Mouse (Mus musculus) layer of hippocampus, postnatal 25 days (tissue): Measurements from ENCODE around the gene Zmiz1. TPM values are rescaled to one million over a fixed set of nuclear protein-coding genes. Genes with fewer than 3 reads are reported as not detected.

Source experiments
- DNase-seq, 2 experiments: peaks; one replicate each; pipeline ENCODE4 v3.0.0; 2022; ENCODE audit warnings: mixed read lengths in 2 of 2, low spot score in 1 of 2; ENCODE audit errors: extremely low spot score in 1 of 2
- total RNA-seq, 2 experiments: library from RNA; stranded (reverse); gene quantifications; 2 replicates each; pipeline ENCODE4 v1.2.3; 2021

Gene Zmiz1
- total RNA-seq, 2 experiments from 2014 or later: 82.5 to 105 TPM

DNA sequence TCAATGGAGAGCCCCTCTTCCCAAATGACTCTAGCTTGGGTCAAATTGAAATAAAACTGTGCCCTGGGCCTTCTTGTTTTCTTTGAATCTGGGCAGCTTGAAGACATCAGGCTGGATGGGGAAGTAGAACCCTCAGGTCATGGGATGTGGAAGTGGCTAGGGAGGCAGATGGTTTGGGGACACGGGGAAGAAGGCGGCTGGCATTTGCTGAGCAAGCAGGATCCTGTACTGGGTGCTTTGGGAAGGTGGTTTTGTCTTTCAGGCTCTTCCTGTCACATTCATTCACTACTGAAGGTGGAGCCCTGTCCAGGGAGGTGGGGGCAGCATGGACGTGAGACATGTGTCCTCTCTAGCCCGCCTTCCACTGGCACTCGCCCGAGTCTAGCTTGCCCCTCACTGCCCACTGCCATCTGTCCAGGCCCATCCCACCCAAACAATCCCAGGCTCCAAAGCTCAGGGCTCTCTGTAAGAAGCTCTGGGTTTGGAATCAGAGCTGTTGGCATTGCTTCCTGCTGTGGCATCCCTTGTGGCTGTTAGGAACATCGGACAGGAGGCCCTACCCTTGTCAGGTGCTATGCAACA, 11.3 kb downstream of the Zmiz1 start:
- no peak for DNase-seq

DNA sequence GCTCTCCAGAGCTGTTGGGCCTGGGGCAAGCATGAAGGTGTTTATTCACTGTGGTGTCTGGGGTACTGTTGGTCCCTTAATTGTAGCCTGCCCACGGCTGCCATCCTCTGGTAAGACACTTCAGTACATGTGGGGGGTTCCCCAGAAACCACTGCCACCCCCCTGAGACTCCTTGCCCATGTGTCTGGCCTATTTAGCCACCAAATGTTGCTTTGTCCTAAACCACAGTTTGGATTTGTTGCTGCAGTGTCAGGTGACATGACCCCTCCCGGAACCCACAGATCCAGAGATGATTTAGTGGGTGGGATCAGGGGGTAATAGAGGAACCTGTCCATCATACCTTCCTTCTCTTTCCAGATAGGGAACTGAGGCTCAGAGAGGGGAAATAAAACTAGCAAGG, 12.1 kb downstream of the Zmiz1 start:
- no peak for DNase-seq

DNA sequence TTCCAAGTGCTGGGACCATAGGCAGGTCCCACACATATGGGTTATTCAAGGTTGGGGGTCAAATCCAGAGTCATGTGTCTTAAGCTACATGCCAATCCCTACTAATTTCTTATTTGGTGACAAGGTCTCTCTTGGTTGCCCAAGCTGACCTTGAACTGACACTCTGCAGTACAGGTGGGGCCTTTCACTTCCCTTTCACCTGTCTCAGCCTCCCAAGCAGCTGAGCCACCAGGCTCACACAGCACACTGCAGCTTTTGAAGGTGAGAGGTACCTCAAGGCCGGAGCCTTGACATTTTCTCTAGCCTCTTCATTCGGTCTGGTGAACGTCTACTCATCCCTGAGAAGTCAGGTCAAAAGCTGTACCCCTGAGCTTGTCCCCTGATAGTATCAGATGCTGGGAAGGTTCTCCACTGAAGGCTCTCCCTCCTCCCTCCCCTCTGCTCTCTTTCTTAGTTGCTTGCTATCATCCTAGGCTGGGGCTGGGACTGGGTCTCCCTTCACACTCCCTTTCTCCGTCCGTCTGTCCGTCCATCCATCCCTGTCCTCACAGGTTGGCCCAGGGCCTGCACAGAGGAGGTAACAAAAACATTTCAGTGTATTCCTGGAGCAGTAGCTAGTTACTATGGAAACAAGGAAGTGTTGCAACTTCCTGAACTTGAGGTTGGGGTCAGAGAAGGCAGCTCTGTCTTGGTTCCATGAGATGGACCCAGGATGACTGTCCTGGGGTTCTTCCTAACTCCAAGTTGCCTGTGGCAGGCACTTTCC, 13.3 kb downstream of the Zmiz1 start:
- DNase-seq: no peak

DNA sequence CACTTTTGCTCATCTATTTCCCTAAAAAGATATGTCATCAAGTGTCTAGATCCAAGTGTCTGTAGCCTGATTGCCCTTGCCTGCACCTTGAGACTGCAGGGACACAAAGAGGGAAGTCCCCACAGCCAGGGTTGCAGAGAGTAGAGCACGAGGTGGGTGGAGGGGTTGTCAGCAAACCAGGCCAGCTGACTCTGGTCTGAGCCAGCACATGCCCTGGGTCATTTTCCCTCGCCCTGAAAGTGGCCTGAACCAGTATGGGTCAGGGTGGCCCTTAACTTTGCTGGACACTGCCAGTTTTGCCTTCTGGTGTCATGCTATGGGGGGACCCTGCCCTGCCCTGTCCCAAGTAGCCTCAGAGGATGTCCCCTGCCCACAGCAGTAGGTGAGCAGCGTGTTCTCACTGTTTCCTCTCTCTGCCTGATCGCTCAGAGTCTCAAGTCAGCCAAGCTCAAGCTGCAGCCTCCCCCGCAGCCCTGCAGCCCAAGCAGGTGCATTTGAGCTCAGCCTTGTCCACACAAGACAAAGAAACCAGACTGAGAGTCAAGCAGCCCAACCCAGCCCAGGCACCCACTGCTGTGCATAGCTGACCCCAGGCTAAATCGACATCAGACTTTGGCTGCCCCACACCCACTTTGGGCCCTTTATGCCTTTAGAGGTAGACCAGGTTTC, 14.1 kb downstream of the Zmiz1 start:
- no peak for DNase-seq

DNA sequence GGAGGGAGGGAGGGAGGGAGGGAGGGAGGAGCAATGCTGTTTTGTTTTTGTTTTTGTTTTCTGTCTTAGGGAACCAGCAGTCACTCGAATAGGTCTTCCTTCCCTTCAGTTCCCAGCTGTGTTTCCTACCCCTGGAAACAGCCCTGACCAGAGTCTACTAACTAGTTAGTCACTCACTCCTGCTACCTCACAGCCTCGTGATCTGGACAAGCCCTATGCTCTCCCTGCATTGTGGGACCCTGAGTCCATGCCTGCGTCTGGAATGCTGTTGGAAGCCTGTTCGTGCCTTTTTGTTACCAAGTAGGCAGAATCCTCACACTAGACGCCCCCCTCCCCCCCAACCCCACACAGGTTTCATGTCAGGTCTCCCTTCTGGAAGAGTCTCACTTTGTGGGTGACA, 15.0 kb downstream of the Zmiz1 start:
- no peak for DNase-seq

DNA sequence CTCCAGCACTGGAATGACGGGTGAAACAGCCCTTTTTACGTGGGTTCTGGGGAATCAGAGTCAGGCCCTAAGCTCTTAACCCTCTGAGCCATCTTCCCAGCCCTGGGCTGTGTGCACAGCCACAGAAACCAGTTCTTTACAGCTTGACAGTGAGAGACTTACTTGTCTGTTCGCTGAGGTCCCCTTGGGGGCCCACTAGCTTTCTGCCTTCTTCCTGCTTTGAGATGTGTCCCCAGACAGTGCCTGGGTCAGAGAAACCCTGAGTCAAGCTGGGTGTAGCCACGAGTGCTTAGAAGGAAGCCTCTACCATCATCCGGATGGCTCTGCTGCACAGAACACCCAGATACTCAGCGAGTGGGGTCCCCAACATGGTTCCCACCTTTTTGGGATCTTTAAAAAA, 15.7 kb downstream of the Zmiz1 start:
- DNase-seq: no peak

DNA sequence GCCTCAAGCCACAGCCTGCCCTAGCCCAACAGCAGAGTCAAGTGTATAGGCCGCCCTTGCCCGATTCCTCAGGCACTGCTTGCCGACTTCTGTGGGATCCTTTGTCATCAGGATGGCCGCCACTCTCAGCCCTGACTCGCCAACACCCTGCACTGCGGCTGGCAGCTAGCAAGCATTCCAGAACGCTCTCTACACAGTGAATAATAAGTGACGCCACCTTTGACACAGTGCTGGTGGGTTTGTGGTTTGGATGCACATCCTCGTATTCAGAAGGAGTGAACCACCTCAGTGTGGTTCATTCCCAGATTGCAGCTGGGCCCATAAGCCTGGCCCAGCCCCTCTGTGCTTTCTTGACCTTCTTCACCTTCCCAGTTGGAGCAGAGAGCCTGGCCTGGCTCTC, 17.1 kb downstream of the Zmiz1 start:
- DNase-seq: no peak

DNA sequence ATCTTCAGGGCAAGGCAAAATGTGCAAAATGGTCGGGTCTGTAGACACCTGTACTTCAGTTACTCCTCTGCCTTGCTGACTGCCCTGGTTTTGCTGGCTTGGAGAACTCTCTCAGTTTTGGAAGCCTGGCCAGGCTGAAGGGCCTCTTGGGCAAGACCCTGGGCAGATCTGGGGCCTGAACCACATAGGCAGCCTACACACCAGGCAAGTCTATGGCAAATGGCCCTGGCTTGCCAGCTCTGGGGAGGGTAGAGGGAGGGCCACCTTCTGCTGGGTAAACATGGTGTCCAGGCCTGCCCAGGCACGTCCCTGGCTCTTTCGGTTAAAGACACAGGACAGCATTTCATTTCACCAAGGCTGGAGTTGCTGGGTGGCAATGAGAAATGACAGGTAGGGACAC, 17.5 kb downstream of the Zmiz1 start:
- no peak for DNase-seq

DNA sequence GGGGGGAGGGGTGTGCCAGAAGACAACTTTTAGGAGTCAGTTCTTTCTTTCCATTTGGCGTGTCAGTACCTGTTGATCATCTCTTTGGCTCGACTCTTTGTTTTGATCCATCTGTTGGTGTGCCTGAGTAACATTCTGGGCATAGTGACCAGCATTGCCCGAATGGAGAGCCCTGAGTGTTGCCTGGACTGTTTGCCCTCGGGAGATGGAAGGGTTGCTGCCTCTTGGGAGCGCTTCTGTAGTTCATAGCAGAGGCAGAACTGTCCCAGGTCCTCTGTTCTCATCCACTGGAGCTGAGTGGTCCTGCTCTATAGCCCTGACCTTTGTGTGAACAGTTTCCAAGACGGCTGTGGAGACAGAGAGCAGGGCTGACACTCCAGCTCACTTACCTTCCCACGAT, 18.3 kb downstream of the Zmiz1 start:
- no peak for DNase-seq

DNA sequence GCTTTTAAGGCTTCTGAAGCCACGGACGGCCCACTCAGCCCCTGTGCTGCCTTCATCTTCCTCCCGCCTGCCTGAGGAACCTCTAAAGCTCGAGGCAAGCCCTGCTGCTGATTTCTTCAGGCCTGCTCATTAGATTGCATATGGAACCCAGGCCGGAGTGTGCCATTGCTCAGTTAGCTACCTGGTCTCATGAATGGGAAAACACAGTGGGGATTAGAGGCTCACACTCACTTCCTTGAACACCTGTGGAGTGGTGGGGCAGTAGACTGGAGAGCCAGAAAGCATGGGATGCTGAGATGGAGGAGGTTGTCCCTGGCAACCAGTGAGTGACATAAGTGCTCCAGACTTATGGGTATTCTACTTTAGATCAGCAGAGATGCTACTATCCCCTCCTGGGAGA, 19.3 kb downstream of the Zmiz1 start:
- DNase-seq: no peak

DNA sequence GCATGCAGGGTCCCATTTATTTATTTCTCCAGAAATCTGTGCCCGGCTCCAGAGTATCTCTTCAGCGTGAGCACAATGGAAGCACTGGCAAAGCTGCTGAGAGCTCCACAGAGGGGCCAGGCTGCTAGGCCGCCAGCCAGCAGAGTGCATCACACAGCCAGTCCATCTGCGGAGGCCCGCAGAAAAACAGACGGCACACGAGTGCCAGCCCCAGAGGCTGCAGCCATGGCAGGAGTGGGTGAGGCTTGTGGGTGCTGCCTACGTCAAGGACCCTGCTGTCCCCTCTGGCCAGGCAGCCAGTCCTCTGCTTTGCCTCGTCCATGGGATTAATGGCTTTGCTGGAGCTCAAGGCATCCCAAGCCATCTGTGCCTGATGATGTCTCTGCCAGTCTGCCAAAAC, 19.8 kb downstream of the Zmiz1 start:
- no peak for DNase-seq

DNA sequence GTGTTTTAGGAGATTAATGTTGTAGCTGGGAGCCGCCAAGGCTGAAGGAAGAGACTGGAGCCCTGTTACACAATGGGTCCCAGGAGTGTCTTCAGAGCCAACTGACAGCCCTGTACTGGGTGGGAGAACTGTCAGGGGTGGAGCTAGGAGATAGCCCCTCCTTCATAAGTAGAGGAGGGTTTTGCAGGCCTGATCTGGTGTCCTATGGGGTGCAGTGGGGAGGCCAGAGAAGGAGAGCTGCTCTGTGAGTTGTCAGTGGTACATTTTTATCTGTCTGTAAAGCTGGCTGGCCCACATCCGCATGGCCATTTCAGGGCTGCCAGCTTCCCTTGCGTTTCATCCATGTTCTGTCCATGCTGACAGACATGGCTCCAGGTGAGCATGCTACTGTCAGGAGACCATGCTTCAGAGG, 20.9 kb downstream of the Zmiz1 start:
- no peak for DNase-seq

DNA sequence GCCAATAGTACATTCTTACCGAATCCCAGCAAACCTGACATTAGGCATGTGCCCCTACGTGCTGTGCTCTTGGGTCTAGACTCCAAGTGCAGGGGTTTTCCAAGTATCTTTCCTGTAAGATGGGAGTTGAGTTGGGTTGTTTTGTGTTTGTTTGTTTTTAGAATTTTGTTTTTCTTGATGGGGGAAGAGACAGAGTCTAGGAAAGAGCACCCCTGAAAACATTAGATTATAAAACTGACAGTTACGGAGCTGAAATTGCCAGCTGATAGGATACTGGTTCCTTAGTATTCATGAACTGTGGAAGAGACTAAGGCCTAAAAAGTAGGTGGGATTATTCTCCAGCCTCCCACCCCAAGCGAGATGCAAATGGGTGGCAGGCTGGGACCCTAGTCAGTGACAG, 21.5 kb downstream of the Zmiz1 start:
- no peak for DNase-seq

DNA sequence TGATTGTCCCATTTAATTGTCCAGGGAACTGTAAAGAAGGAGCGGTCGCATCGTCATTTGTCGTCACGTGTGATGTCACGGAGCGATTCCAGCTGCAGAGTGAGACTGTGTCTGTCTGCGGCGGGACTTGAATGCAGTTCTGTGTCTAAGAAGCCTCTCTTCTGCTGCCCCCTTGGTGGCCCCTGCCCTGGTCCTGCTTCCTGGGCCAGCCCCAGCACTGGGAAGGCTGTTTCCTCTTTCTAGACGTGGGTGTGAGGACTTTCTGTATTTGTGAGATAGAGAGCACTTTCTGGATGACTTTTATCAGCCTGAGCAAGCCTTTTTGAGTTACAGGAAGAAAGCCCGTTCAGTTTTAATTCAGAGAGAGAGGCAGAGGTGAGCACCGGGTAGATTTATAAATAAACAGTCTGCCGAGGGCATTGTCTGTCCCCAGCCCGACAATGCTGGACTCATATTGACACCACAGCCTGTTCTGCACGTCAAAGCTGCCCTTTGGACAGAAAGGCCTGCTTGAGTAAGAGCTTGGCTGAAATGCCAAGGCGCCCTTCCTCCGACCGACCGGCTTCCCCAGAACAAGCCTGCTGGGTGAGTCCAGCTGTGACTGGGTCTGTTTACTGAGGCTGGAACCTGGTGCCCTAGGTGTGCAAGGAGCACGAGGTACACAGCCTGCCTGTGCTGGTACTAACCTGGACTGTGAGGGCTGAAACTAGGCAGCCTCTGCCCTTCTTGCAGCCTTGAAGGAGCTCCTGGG, 22.1 kb downstream of the Zmiz1 start:
- no peak for DNase-seq

DNA sequence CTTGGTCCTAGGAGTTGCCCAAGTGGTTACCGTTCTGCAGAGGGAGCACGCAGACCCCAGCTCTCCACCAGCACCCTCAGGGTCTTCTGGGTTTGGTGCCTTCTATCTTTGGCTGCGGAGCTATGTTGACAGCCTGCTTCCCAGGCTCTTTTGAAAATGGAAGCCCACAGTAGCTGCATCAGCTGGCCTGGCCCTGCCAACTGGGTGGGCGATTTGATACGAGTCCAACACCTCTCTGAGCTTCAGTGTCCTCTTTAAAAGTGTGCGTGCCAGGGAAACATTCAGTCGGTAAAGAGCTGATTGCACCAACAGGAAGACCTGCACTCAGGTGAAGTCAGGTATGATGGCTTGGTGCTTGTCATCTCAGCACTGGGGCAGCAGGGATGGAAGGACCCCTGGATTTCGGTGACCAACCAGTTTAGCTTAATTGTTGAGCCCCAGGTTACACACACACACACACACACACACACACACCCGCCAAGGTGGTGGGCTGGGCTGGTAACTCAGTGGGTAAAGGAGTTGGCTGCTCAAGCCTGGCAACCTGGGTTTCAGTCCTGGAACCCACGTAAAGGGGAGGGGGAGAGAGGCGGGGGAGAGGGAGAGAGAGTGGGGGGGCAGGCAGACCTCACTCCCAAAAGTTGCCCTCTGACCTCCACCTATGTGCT, 22.8 kb downstream of the Zmiz1 start:
- no peak for DNase-seq

DNA sequence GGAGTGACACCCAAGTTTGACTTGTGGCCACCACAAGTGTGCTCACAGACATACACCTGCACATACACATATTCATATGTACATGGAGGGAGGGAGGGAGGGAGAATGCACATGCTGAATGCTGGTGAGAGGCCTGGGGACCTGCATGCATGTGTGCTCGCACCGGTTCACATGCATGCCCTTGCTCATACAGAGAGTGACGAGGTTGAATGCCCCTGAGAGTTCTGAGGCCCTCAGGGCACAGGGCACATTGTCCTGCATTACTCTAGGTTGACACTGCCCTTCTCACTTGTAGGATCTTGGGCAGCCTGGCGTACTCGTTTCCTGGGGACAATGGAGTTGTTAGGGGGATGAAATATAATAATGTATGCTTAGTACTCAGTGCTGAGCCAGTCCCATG, 23.4 kb downstream of the Zmiz1 start:
- DNase-seq: no peak

DNA sequence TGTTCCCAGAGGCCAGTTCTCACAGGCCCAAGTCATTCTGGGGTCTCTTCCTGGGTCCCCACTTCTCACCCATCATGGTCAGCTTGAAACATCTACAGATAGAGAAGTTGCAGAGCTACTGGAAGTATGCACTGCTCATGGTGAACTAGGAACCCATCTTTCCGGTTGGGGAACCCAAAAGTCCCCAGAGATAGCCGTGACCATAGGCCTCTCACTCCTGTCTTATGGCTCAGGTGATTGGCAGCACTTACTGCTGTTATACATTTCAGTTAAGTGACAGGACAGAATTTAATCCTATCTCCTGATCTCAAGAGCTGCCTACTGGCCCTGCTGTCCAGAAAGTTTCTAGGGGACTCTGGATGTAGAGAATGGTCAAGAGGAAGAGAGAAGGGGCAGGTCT, 24.3 kb downstream of the Zmiz1 start:
- DNase-seq: no peak

DNA sequence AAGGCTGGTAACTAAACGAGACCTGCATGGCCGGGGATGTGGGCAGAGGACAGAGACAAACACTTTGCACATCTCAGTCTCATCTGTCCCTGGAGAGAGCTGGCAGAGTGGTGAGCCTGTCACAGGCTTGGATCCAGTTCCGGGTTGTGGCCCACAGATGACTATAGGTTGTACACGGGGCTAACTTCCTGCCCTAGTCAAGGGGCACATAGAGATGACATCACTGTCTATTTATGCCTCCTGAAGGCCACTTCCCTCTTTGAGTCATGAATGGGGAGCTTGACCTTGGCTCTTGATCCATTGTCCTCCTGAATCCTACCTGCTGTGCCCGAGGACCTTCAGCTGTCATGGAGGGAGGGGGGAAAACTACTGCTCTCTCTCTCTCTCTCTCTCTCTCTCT, 25.1 kb downstream of the Zmiz1 start:
- DNase-seq: no peak

DNA sequence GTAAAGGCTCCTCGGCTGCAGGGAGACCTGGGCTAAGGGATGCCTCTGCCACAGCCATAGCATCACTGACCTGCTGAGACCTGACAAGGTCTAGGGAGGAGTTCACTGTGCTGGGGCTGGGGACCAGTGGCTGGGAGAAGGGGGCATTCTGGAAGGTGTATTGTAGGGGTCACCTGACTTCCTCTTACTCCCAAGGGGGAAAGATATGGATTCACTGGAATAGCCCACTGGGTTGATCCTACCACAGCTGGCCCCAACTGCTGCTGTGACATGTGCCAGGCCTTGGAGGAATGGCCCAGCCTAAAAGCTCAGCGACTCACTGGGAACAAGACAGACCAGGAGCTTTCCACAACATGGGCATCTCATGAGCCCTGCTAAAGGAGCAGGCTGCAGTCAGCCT, 27.2 kb downstream of the Zmiz1 start:
- no peak for DNase-seq

DNA sequence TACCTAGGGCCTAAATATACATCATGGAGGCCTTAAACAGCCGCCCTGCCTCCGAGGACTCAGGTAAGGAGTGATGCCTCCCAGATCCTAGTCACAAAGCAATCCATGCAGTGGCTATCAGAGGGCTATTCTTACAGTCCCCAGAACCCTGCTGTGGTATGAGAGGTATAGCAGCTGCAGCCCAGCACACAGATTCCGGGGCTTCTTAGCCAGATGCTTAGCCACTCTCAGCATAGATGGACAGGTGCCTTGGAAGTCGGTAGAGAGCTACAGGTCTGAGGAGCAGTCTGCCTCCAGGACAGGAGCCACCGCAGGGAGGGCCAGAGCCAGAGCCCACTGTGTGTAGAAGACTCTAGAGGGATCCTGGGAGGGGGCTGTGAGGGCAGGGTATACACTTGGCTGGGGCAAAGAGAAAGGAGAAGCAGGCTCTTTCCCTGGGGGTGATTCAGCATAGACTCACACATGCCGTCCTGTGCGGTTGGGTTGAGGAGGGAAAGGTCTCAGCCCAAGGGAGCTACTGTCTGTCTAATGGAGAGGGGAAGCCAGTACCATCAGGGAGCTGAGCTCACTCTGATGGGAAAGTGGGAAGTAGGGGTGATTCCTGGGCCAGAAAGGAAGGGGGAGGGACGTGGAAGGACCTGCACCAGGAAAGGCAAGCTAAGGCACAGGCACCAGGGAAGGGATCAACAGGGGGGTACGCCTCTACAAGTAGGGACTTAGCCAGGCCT, 27.9 kb downstream of the Zmiz1 start:
- DNase-seq: no peak
